Mouse (Mus musculus): Measurements from ENCODE around the gene Sf1. TPM values are rescaled to one million over a fixed set of nuclear protein-coding genes. Genes with fewer than 3 reads are reported as not detected.
A peak's percentile ranks its signal among the peaks of the same experiment; 100 is the strongest.

Sf1 gene
- polyA plus RNA-seq, 1 experiment from 2014 or later: 88.7 TPM

DNA sequence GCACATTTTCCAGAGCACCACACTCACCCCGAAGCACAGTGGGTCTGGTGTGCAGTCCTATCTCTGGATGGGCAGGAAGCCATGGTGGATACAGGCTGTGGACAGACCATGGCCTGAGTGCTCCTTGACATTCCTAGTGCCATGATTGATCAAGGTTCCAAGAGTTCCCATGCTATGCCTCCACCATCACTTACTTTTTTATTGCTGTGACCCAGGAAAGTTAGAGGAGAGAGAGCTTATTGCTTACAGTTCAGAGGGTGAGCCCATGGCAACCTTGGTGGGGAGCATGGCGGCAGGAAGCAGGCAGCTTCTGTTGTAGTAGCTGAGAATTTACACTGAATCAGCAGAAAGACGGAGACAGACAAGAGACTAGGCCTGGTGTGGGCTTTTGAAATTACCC lies 2.2 kb upstream of the Sf1 start:
- peaks cover 7% of the 10 kb centered on the region for H3K36me3 ChIP-seq
- no peak overlapping the region for H3K4me2 ChIP-seq
- no peak overlapping the region for H3K4me3 ChIP-seq (replicated peaks)
- 98% methylated on average over 3 of the region's 3 CpGs for WGBS
- H3K9ac ChIP-seq (replicated peaks): no peak overlapping the region
- no peak overlapping the region for H3K27ac ChIP-seq (replicated peaks)
- H3K9me3 ChIP-seq (replicated peaks): no peaks in the 10 kb centered on the region
- no peaks in the 10 kb centered on the region for H3K27me3 ChIP-seq (replicated peaks)
- H3K4me1 ChIP-seq: peaks cover 23% of the 10 kb centered on the region
- ATAC-seq (ENCODE audit: low FRiP score): no peak

DNA sequence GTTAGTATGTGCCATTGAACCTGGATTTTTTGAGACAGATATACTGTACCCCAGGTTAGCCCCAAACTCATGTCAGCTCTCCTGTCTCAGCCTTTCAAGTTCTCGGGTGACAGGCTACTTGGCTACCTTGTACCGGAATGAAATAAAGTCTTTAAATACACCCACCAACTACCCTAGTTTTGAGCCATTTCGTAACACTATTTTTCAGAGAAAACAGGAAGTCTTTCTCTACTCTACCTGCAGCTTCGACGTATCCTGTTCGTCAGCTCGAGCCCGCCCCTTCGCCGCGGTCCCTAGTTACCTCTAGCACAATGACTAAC lies 439 bp upstream of the Sf1 start:
- 1% methylated on average over 11 of the region's 11 CpGs for WGBS
- peaks cover 34% of the 10 kb centered on the region for H3K4me1 ChIP-seq
- H3K4me3 ChIP-seq (replicated peaks): peak overlapping the region; percentile 99
- H3K36me3 ChIP-seq: peaks cover 23% of the 10 kb centered on the region
- no peak for ATAC-seq (ENCODE audit: low FRiP score)
- H3K9me3 ChIP-seq (replicated peaks): no peaks in the 10 kb centered on the region
- no peaks in the 10 kb centered on the region for H3K27me3 ChIP-seq (replicated peaks)
- H3K4me2 ChIP-seq: peak overlapping the region; percentile 60
- peak overlapping the region; percentile 99 for H3K27ac ChIP-seq (replicated peaks)
- peak overlapping the region; percentile 44 for H3K9ac ChIP-seq (replicated peaks)

GRCm38 (mm10) chr19:6364317-6364725 lies 831 bp downstream of the Sf1 start:
- Histone ChIP-seq H3K9ac (replicated peaks) (peak overlapping the region; percentile 99), H3K27me3 (replicated peaks) (no peaks in the 10 kb centered on the region), H3K36me3 (peaks cover 34% of the 10 kb centered on the region), H3K4me3 (replicated peaks) (peak overlapping the region; percentile 99), H3K27ac (replicated peaks) (peak overlapping the region; percentile 99), H3K4me1 (peaks cover 34% of the 10 kb centered on the region), H3K9me3 (replicated peaks) (no peaks in the 10 kb centered on the region), H3K4me2 (peak overlapping the region; percentile 91)
- ATAC-seq (ENCODE audit: low FRiP score): peak; percentile 17
- WGBS: under 1% methylated on average over 55 of the region's 55 CpGs

- WGBS: 3% methylated on average over 2 of the region's 2 CpGs
- Histone ChIP-seq H3K4me2 (peak overlapping the region; percentile 91), H3K9me3 (replicated peaks) (no peaks in the 10 kb centered on the region), H3K9ac (replicated peaks) (peak overlapping the region; percentile 99), H3K36me3 (peaks cover 38% of the 10 kb centered on the region), H3K27ac (replicated peaks) (peak overlapping the region; percentile 99; the same call in 1 of the 2 replicates), H3K4me1 (peaks cover 37% of the 10 kb centered on the region), H3K4me3 (replicated peaks) (peak overlapping the region; percentile 99), H3K27me3 (replicated peaks) (no peaks in the 10 kb centered on the region)
- ATAC-seq (ENCODE audit: low FRiP score): no peak
These were observed 1.4 kb downstream of the Sf1 start for GRCm38 (mm10) chr19:6364842-6365241.

- H3K9me3 ChIP-seq (replicated peaks): no peaks in the 10 kb centered on the region
- no peaks in the 10 kb centered on the region for H3K27me3 ChIP-seq (replicated peaks)
- H3K36me3 ChIP-seq: peaks cover 89% of the 10 kb centered on the region
- ATAC-seq (ENCODE audit: low FRiP score): no peak
- H3K9ac ChIP-seq (replicated peaks): no peak overlapping the region
- H3K4me2 ChIP-seq: no peak overlapping the region
- 93% methylated on average over 2 of the region's 2 CpGs for WGBS
- no peak overlapping the region for H3K27ac ChIP-seq (replicated peaks)
- H3K4me3 ChIP-seq (replicated peaks): no peak overlapping the region
- H3K4me1 ChIP-seq: peaks cover 26% of the 10 kb centered on the region
These were observed 6.7 kb downstream of the Sf1 start for GRCm38 (mm10) chr19:6370175-6370574.

- Histone ChIP-seq H3K27ac (replicated peaks) (no peak overlapping the region), H3K36me3 (peaks cover 91% of the 10 kb centered on the region), H3K27me3 (replicated peaks) (no peaks in the 10 kb centered on the region), H3K9ac (replicated peaks) (no peak overlapping the region), H3K4me2 (no peak overlapping the region), H3K4me3 (replicated peaks) (no peak overlapping the region), H3K4me1 (peaks cover 17% of the 10 kb centered on the region), H3K9me3 (replicated peaks) (no peaks in the 10 kb centered on the region)
- 95% methylated on average over 3 of the region's 3 CpGs for WGBS
- no peak for ATAC-seq (ENCODE audit: low FRiP score)
These were observed 8.9 kb downstream of the Sf1 start for GRCm38 (mm10) chr19:6372433-6372832.

DNA sequence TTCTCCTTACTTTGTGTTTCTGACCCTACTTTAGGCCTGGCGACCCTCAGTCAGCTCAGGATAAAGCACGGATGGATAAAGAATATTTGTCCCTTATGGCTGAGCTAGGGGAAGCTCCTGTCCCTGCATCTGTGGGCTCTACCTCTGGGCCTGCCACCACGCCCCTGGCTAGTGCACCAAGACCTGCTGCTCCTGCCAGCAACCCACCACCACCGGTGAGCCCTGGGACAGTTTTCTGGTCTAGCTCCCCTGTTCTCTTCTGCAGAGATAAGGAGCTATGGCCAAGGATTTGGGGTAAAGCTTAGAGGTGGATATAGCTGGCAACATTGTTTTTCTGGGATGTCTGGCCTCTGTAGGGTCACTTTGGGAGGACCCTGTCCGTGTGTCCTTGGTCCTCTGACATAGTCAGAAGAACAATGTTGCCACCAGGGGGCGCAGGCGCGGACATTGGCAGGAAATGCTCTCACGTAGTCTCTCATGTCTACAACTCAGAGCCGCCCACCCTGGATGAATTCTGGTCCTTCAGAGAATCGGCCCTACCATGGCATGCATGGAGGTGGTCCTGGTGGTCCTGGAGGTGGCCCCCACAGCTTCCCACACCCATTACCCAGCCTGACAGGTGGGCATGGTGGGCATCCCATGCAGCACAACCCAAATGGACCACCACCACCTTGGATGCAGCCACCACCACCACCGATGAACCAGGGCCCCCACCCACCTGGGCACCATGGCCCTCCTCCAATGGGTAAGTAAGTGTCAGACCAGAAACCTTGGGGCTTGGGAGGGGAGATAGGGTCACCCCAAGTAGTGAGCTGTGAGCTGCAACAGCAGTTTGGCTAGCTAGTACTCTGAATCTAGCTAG lies 10.3 kb downstream of the Sf1 start:
- Histone ChIP-seq H3K27ac (replicated peaks) (no peak overlapping the region), H3K4me1 (peaks cover 22% of the 10 kb centered on the region), H3K27me3 (replicated peaks) (no peaks in the 10 kb centered on the region), H3K9ac (replicated peaks) (no peak overlapping the region), H3K4me2 (no peak overlapping the region), H3K9me3 (replicated peaks) (no peaks in the 10 kb centered on the region), H3K36me3 (peaks cover 84% of the 10 kb centered on the region), H3K4me3 (replicated peaks) (no peak overlapping the region)
- ATAC-seq (ENCODE audit: low FRiP score): 0 out of 2 replicates have a peak, but pooled peaks have one; percentile 4
- 71% methylated on average over 12 of the region's 12 CpGs for WGBS

DNA sequence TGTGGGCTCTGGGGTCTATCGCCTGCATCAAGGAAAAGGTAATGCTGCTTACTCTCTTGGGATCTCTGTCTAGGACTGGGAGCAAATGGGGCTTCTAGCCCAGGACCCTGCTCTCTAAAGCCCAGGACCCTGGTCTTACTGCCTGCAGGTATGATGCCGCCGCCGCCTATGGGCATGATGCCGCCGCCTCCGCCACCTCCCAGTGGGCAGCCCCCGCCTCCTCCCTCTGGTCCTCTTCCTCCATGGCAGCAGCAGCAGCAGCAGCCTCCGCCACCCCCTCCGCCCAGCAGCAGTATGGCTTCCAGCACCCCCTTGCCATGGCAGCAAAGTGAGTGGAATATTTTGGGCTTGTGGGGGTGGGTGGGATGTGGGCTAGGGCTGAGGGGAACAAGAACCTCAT lies 11.1 kb downstream of the Sf1 start:
- Histone ChIP-seq H3K4me3 (replicated peaks) (no peak overlapping the region), H3K27me3 (replicated peaks) (no peaks in the 10 kb centered on the region), H3K27ac (replicated peaks) (no peak overlapping the region), H3K9me3 (replicated peaks) (no peaks in the 10 kb centered on the region), H3K4me1 (peaks cover 20% of the 10 kb centered on the region), H3K4me2 (no peak overlapping the region), H3K9ac (replicated peaks) (no peak overlapping the region), H3K36me3 (peaks cover 84% of the 10 kb centered on the region)
- WGBS: 99% methylated on average over 10 of the region's 10 CpGs
- no peak for ATAC-seq (ENCODE audit: low FRiP score)

DNA sequence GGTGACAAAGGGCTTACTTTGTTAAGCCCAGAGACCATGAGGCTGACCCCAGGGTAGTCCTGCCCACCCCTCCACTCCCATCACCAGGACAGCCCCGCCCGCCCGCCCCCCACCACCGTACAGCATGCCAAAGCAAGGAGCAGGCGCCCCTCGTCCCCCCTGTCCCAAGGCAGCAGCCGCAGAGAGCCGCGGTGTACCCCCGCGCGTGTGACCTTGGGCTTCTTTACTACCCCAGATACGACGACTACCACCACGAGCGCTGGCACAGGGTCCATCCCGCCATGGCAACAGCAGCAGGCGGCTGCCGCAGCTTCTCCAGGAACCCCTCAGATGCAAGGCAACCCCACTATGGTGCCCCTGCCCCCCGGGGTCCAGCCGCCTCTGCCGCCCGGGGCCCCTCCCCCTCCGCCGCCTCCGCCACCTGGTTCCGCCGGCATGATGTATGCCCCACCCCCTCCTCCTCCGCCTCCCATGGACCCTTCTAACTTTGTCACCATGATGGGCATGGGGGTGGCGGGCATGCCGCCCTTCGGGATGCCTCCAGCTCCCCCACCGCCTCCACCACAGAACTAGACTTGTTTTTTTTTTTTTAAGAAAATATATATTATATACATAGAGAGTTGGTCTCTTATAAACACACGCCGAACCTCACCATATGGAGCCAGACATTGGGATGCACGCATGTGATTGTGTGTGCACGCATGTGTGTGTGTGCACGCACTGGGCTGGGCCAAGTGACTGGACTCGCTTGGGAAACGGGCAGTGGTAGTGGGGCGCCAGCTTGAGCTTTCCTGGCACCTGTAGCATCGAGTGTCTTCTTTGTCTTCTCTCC lies 12.1 kb downstream of the Sf1 start:
- Histone ChIP-seq H3K27ac (replicated peaks) (no peak overlapping the region), H3K36me3 (peaks cover 76% of the 10 kb centered on the region), H3K9ac (replicated peaks) (no peak overlapping the region), H3K27me3 (replicated peaks) (no peaks in the 10 kb centered on the region), H3K4me3 (replicated peaks) (no peak overlapping the region), H3K4me2 (no peak overlapping the region), H3K9me3 (replicated peaks) (no peaks in the 10 kb centered on the region), H3K4me1 (peaks cover 19% of the 10 kb centered on the region)
- WGBS: 85% methylated on average over 42 of the region's 42 CpGs
- ATAC-seq (ENCODE audit: low FRiP score): no peak; the same call in 1 of the 2 replicates

- no peak overlapping the region for H3K4me3 ChIP-seq (replicated peaks)
- no peak for ATAC-seq (ENCODE audit: low FRiP score)
- H3K9ac ChIP-seq (replicated peaks): no peak overlapping the region
- peaks cover 70% of the 10 kb centered on the region for H3K36me3 ChIP-seq
- H3K4me1 ChIP-seq: peaks cover 19% of the 10 kb centered on the region
- WGBS: 74% methylated on average over 14 of the region's 14 CpGs
- no peaks in the 10 kb centered on the region for H3K27me3 ChIP-seq (replicated peaks)
- no peaks in the 10 kb centered on the region for H3K9me3 ChIP-seq (replicated peaks)
- H3K27ac ChIP-seq (replicated peaks): no peak overlapping the region
- no peak overlapping the region for H3K4me2 ChIP-seq
These were observed 12.7 kb downstream of the Sf1 start for GRCm38 (mm10) chr19:6376255-6376564.

- WGBS: 80% methylated on average over 2 of the region's 2 CpGs
- peaks cover 66% of the 10 kb centered on the region for H3K36me3 ChIP-seq
- no peak overlapping the region for H3K4me3 ChIP-seq (replicated peaks)
- ATAC-seq (ENCODE audit: low FRiP score): no peak
- H3K9me3 ChIP-seq (replicated peaks): no peaks in the 10 kb centered on the region
- no peak overlapping the region for H3K9ac ChIP-seq (replicated peaks)
- peaks cover 19% of the 10 kb centered on the region for H3K4me1 ChIP-seq
- no peaks in the 10 kb centered on the region for H3K27me3 ChIP-seq (replicated peaks)
- peak overlapping the region; percentile 23; the same call in 1 of the 2 replicates for H3K27ac ChIP-seq (replicated peaks)
- H3K4me2 ChIP-seq: no peak overlapping the region
These were observed 13.2 kb downstream of the Sf1 start for GRCm38 (mm10) chr19:6376643-6377042.
